Mouse (Mus musculus) gastrocnemius, postnatal 36 days (tissue): ENCODE measurements at regions not wholly inside any gene's neighbourhood (a gene's known extent, or its start where the extent isn't known, plus 50 kb on each side); places are given as distances from the start of the nearest gene placed in this dataset.
"Not testable (repeated sequence)": the region's sequence is repeated elsewhere in the genome, so short reads cannot be mapped to it uniquely, and the experiment has no call there.

Experiments used
- DNase-seq, 2 experiments: peaks; one replicate each; pipeline ENCODE4 v3.0.0; 2022
- intact Hi-C: fragments of 180-260 bp; cut with DNase I; formaldehyde crosslinking; loops from one replicate; pipeline ENCODE4 v1.15.1; 2025

DNA sequence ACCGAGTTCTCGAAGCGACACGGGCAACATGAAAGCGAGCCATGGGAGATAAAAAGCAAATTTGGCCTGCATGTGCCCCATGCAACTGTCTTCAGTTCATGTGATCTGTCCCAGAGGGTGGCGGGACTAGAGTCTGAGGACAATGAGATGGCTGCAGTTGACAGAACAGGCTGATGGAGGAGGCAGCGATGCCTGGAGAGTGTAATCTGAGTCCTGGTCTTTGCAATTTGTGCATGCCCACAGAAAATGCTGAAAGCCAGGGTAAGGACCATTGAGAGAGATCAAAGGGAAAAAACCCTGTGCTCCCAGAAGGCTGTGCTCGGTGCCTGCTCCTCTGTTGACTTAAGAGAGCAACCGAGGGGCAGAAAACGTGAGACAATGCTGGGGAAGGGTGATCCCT lies 624.8 kb upstream of the BB014433 start:
- no peak for DNase-seq
- intact Hi-C loops = no loop called here

DNA sequence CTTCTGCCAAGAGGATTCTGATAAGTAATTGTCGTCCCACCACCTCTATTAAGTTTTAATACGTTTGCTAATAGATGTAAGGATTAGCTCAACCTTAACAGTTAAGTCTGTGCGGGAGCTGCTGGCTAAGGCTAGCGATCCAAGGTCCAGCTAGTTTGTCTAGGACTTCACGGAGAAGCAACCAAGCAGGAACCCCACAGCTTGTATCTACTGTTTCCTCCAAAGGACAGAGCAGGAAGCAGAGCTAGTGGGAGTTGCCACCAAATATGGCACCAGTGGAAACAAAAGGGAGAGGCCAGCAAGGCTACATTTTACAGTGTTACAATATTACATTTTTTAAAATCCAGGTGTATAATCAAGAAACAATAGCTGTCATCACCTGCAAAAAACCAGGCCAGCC lies 624.4 kb upstream of the BB014433 start:
- DNase-seq = no peak
- intact Hi-C loops = no loop called here

DNA sequence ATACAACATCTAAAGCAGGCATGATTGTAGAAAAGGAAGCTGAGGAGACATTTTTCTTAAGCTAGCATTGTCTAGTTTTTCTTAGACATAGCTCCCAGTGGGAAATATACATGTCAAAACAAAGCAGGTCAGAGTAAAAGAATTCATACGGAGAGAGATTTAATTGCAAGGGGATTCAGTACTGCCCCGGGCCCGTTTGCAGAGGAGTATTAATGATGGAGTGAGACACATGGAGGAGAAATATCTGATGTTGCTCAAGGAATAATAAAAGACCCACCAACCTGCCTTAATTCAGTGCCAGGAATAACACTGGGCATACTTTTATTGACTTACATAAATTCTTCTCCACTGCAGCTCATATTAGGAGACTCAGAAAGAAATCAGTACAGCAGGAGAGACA lies 623.6 kb upstream of the BB014433 start:
- intact Hi-C loops = no loop called here
- no peak for DNase-seq

- intact Hi-C loops = no loop called here
- no peak for DNase-seq
Observed at GRCm38 (mm10) chr8:15660602-15661001, 614.7 kb upstream of the BB014433 start.

DNA sequence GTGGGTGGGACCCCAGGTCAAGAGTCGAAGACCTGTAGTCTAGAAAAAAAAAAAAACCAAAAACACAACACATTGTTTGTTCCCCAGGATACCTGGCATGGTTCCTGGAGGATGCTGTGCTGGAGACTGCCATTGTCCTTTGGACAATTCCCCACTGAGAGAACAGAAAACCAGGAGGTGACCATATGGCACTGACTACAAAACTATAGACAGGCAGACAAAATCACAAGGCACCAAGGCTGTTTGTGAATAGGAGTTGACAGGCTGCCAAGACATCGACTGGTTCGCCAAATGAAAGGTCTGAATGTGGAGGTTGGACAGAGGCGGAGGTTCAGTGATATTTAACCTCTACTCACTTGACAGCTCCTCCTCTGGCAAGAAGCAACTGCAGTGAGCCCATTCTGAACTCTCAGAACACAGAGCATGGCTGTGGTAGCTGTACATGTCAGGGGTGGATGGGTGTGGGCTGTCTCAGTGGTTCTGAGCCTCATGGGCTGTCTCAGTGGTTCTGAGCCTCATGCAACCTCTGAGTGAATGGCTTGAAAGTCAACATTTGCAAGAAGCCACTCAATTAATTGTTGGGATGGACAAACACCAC lies 589.0 kb upstream of the BB014433 start:
- no peak for DNase-seq

DNA sequence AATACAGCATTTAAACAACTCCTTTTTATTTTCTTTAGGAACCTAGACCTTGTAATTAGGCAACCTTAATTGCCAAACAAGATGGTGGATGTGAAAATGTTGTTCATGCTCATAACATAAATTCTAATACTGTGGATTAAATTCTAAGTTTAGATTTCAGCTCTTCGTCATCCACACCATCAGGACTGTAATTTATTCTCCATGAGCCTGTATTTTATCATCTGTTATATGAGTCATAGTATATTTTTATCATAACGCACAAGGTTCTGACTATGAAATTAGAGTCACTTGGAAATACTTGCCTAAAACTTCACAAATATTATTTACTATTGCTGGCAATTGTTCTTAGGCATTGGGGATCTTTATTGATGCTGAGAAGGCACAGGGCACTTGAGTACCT lies 582.7 kb upstream of the BB014433 start:
- no peak for DNase-seq
- intact Hi-C loops = no loop called here

More for the DNA sequence above, 589.0 kb upstream of the BB014433 start:
- intact Hi-C loops = no loop called here

DNA sequence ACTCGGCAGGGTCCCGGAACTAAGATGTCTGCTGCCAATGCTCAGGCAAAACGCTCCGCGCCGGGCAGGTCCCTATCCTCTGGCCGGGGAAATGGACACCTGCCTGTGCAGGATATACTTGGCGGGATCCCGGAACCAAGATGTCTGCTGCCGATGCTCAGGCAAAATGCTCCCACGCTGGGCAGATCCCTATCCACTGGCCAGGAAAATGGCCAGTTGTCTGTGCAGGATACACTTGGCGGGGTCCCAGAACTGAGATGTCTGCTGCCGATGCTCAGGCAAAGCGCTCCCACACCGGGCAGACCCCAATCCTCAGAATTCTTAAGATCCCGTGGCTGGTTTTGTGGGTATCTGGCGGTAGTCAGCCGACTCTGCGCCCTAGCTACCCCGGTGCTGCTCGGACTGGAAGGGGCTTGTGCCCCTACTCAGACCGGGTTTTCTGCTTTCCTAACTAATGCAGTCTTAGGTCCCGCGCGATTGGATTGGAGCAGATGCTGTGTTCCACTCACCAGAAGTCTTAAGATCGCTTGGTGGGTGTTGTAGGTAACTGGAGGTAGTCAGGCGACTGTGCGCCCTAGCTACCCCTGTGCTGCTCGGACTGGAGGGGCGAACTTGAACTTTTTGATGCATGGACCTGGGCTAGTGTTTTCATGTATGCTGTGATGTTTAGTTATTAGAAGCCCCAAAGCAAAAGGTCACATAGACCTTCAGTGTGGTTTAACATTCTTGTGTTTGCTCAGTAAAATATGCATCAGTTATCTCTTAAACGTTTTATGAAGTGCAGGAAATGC lies 577.9 kb upstream of the BB014433 start:
- intact Hi-C loops, DNase-seq: not testable (repeated sequence)

DNA sequence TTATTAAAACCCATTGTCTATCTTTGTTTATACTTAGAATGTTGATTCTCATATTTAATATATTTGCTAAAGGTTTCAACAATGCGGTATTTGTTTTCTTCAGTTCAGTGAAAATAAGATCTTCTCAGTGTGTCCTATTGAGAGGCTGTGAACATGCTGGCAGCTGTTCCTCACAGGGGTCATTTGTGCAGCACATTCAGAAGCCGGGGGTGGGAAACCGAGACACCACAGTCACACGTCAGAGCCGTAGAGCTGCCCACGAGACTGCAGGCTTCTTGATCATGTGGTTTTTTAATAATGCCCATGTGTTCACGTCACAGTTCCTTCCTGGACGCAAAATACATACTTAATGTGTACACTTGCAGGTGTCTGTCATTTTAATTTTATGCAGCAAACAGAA lies 564.3 kb upstream of the BB014433 start:
- intact Hi-C loops = no loop called here
- DNase-seq = no peak

GRCm38 (mm10) chr8:15607598-15608215 lies 561.8 kb upstream of the BB014433 start:
- DNase-seq = no peak
- intact Hi-C loops = no loop called here

- DNase-seq = no peak
- intact Hi-C loops = no loop called here
Observed at GRCm38 (mm10) chr8:15601531-15601930, 555.7 kb upstream of the BB014433 start.

DNA sequence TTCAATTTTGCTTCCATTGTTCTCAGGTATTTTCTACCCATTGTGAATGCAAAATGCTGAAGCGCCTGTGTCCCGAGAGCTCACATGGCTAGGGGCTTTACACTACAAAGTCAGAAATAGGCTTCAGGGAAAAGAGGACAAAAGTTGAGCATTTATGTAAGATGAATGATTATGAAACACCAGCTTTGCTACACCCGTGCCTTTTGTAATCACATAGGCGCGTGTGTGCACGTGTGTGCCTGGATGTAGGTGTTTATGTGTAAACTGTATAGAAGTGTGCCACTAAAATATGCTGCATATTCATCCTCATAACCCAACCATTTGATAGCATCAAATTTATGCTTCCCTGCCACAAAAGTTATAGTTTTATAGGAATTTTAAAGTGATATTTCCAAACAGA lies 547.2 kb upstream of the BB014433 start:
- intact Hi-C loops = no loop called here
- no peak for DNase-seq

DNA sequence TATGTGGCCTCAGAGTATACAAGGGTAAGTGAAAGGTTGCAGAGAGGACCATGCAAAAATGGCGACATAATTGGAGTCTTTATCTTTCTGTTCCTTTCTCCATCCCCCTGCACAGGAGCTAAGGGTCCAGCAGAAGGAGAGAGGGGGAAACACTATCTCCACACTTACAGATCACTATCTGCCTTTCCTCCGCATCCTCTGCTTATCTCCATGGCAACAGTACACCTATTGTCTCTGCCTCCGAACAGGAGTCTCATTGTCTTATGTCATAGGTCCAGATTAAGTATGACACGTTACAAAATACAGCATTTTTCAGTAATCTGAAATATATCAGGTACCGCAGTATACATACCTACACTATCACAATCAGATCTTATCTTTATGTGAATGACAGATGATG lies 537.9 kb upstream of the BB014433 start:
- no peak for DNase-seq
- intact Hi-C loops = no loop called here

GRCm38 (mm10) chr8:15570091-15570490 lies 524.2 kb upstream of the BB014433 start:
- intact Hi-C loops = no loop called here
- no peak for DNase-seq

- intact Hi-C loops = no loop called here
Observed at GRCm38 (mm10) chr8:15567742-15568141, 521.9 kb upstream of the BB014433 start.

DNA sequence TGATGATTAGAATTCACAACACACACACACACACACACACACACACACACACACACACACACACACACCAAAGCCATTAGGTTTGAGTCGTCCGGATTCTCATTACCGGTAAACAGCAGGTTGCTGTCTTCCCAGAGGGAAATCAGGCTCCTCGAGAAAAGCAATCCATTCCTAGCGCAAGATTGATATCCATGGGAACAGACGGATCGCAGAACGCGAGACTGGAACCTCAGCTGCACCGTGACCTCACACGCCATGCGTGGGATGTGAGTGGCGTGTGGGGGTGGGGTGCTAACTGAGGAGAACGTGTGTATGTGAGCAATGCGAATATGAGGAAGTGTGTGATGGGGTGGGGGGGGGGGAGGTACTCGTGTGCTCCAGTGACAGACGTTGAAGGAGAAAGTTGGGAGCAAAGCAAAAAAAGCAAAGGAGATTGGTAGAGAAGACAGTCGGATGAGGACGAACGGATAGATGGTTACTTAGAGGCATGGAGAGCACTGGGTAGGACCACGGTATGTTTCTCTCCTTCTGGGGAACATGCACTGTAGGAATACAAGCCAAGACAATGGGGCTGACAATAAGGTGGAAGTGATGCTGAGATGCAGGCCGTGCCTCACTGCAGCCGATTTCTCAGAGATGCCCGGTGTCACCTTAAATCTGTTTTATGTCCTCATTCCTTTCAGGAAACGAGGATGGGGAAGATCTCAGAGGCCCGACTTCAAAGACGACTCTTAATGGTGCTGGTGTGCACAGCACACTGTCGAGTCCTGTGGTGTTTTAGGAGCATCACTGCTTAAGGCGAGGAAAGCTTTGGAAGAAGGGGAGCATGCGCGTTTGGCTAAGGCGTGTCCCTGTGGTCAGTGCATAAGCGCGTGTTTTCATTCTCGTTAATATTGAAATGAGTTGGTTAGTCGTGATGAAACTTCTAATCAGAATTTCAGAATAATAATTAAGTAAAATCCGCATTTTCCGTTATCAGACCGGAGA lies 516.7 kb upstream of the BB014433 start:
- no peak for DNase-seq
- intact Hi-C loops = no loop called here

More at GRCm38 (mm10) chr8:15567742-15568141, 521.9 kb upstream of the BB014433 start:
- DNase-seq = no peak

DNA sequence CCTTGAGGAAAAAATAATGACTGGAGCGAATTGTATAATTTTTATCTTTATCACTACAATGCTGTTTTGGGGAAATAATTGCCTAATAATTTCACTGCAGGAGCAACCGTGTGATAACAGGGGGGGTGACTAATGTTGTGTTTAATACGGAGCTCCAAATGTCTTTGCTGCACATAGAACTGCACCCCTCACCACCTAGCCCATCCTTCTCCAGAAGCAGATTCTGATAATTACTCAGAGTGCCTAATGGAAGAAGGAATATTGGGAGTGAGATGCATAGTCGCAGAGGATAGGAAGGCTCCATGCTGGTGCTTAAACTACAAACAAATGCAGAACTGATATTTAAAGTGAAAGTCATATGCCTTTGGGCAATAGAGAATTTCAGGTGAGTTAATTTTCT lies 486.1 kb upstream of the BB014433 start:
- DNase-seq = no peak
- intact Hi-C loops = no loop called here

- intact Hi-C loops = no loop called here
- no peak for DNase-seq
Observed at GRCm38 (mm10) chr8:15525461-15525860, 479.6 kb upstream of the BB014433 start.

DNA sequence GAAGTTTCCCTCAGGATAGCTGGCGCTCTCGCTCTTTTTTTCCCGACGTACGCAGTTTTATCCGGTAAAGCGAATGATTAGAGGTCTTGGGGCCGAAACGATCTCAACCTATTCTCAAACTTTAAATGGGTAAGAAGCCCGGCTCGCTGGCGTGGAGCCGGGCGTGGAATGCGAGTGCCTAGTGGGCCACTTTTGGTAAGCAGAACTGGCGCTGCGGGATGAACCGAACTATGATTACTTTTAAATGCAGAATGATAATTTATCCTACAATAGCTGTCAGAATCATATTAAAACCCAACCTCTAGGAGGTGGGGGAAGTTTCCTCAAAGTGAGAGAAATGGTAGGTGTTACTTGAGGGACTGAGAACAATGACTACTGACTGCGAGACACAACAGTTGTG lies 474.0 kb upstream of the BB014433 start:
- intact Hi-C loops = not testable (repeated sequence)
- DNase-seq = peak in 1 of 2 experiments; percentile 84

DNA sequence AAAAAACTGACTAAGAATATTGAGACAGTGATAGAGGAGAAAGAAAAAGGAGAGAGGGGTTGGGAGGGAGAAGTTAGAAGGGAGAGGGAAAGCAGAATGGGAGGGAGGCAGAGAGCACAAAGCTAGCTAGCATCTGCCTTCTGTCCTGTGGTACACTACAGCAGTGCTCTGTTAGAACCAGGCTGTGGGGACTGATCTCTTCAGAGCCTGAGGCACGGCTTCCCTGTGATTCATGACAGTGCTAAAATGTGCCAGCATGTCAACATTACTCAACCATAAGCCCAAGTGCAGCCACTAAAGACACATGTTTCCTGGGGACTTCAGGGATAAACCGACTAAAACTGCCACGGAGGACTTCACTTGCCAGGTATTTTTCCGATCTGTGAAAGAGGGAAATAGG lies 455.1 kb upstream of the BB014433 start:
- intact Hi-C loops = no loop called here
- DNase-seq = no peak

DNA sequence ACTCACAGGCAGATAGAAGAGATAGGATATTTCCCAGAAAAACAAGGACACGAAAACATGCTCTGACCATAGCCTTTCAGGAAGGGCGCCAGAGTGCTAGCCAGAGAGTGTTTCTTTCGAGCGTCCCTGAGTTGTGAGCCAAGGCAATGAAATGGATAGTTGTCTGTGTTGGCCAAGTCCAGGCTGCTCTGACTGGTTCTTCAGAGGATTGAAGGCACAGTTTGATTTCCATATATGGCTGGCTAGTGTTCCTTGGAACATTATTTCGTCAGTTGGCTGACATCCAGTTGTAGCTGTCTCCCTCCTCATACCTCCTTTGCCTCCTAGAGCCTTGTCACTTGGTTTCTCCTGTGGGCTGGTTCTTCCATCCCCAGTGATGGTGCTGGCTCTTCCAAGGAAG lies 451.7 kb upstream of the BB014433 start:
- DNase-seq = no peak
- intact Hi-C loops = no loop called here

DNA sequence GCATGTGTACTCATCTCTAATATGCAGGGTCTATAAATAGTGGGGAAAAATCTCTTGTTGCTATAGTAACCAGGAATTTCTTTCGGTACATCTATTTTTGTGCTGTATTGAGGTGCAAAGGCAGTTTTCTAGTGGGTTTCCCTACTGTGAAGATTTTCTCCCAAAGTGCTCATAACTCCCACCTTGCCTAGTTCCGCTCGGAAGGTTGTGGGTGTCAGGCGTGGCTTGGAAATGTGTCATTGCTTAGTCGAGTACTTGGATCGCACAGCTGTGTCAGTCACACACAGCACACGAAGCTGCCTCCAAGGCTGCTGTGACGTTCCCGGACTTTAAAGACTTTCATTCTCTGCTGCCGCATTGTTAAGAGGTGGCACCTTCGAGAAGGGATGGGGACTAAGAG lies 450.4 kb upstream of the BB014433 start:
- intact Hi-C loops = no loop called here
- DNase-seq = no peak
